Mouse (Mus musculus) intestine, postnatal 0 days (tissue): ENCODE data around the gene Atp1b2. TPM values are rescaled to one million over a fixed set of nuclear protein-coding genes. Genes with fewer than 3 reads are reported as not detected.
"Not testable (repeated sequence)": the region's sequence is repeated elsewhere in the genome, so short reads cannot be mapped to it uniquely, and the experiment has no call there.

Experiments used
- ATAC-seq: fragments of 200-750 bp; cut with Nextera tagmentation; 2 replicates; pipeline ENCODE4 v1.8.0; 2017; ENCODE audit warnings: mild to moderate bottlenecking, moderate TSS enrichment, moderate library complexity
- H3K27ac ChIP-seq: fragments of 300-500 bp; sonication (generic); 2 replicates; pipeline ENCODE4 v1.5.1; 2014; ENCODE audit warnings: mild to moderate bottlenecking, low read depth, low read length, moderate library complexity
- H3K27me3 ChIP-seq: fragments of 300-500 bp; sonication (generic); replicated peaks from 2 replicates; pipeline ENCODE4 v1.6.1; 2014; ENCODE audit warnings: low read length, mixed read lengths; ENCODE audit not compliant: control insufficient read depth, insufficient read depth
- H3K36me3 ChIP-seq: fragments of 300-500 bp; sonication (generic); 2 replicates; pipeline ENCODE4 v1.6.1; 2014; ENCODE audit warnings: mild to moderate bottlenecking, moderate library complexity; ENCODE audit not compliant: control insufficient read depth, insufficient read depth
- H3K4me1 ChIP-seq: fragments of 300-500 bp; sonication (generic); replicated peaks from 2 replicates; pipeline ENCODE4 v1.6.1; 2014; ENCODE audit warnings: antibody characterized with exemption, low read length, mixed read lengths; ENCODE audit not compliant: control insufficient read depth, insufficient read depth
- H3K4me2 ChIP-seq: fragments of 300-500 bp; sonication (generic); replicated peaks from 2 replicates; pipeline ENCODE4 v1.6.1; 2014; ENCODE audit warnings: low read depth, mild to moderate bottlenecking, moderate library complexity
- H3K4me3 ChIP-seq: fragments of 300-500 bp; sonication (generic); 2 replicates; pipeline ENCODE4 v1.5.1; 2014; ENCODE audit warnings: low read depth, low read length
- H3K9ac ChIP-seq: fragments of 300-500 bp; sonication (generic); 2 replicates; pipeline ENCODE4 v1.6.1; 2014; ENCODE audit warnings: mild to moderate bottlenecking, low read depth, low read length
- H3K9me3 ChIP-seq: fragments of 300-500 bp; sonication (generic); 2 replicates; pipeline ENCODE4 v1.6.1; 2016; ENCODE audit warnings: mixed run types; ENCODE audit not compliant: control insufficient read depth
- CTCF ChIP-seq: sonication (generic); IDR thresholded peaks from 2 replicates; pipeline ENCODE4 v1.5.1; 2016; ENCODE audit warnings: low read depth, mild to moderate bottlenecking, control low read depth, antibody characterized with exemption, moderate library complexity
- WGBS: fragments of 180-500 bp; shearing (Covaris S2); extraction: QIAGEN DNeasy Blood & Tissue Kit; methylation state at CpG from one replicate; pipeline ENCODE4 v1.1.7; 2014; 5-methylcytosine and 5-hydroxymethylcytosine counted together
- polyA plus RNA-seq: library from polyadenylated mRNA; unstranded; fragments of >200 nt; fragmentation: Nextera tagmentation; extraction: Ambion mirVana; gene quantifications from 2 replicates; pipeline ENCODE4 v1.2.1, GENCODE M21; 2015

Gene Atp1b2
- polyA plus RNA-seq, 1 experiment from 2014 or later: 7.5 TPM

DNA sequence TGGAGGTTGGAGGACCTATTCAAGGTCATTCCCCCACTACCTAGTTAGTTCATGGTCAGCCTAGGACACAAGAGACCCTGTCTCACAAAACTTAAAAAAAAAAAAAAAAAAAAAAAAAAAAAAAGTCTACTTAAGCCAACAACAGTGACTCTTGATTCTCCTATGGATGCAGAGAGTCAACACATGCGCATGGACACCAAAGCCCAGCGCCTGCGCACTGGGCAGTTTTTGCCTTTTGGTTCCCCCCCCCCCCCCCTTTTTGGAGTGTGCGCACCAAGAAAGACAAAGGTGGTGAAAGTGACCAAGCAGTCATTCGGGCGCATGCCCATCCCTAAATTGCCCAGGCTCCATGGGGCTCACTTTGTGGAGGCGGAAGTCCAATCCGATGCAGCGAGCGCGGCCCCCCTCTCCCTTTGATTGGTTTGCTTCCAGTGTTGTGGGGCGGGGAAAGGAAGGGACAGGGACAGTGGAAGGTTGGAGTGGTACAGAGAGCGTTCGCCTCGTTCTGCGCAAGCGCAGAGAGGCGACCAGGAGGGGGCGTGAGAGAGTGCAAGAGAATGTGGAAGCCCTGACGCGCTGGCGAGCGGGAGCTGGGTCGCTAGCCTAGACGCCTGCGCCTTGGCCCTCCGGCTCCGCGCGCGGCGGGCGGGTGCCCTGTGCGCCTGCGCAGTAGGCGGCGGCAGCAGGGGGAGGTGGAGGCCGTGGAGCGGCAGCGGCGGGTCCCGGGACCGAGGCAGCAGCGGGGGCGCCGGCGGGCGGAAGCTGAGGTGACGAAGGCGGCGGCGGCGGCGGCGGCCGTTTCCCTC is 26.7 kb upstream of the Atp1b2 start, which contains the start of gene Fxr2:
Gene Fxr2 (plus strand): TSS at position 707 of the 806 bp plus-strand sequence.
- peak within 1 kb of the TSS; percentile 89 for H3K27ac ChIP-seq
- peak within 1 kb of the TSS; percentile 89 for H3K4me3 ChIP-seq
- no peaks in the 10 kb centered on the region for H3K9me3 ChIP-seq
- peaks cover 5% of the 10 kb centered on the region; the same call in 1 of the 2 replicates for H3K4me1 ChIP-seq
- no peaks in the 10 kb centered on the region for H3K27me3 ChIP-seq
- peak within 1 kb of the TSS; percentile 70 for H3K4me2 ChIP-seq
- H3K36me3 ChIP-seq: no peaks in the 10 kb centered on the region
- H3K9ac ChIP-seq: peak within 1 kb of the TSS; percentile 90
- WGBS: under 1% methylated on average over 25 of the region's 56 CpGs
- ATAC-seq: peak; percentile 98
- peak; percentile 96 for TF ChIP-seq CTCF

DNA sequence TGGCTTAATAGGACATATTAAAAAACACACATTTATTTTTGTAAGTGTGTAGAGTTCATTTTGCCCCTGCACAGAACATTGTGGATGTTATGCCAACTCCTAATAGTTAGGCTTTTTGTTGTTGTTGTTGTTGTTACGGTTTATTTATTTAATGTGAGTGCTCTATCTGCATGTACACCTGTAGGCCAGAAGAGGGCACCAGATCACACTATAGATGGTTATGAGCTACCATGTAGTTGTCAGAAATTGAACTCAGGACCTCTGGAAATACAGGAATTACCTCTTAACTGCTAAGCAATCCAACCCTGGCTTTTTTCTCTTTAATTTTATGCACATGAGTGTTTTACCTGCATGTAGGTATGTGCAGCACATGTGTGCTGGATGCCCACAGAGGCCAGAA is 24.1 kb upstream of the Atp1b2 start:
- ATAC-seq: no peak

DNA sequence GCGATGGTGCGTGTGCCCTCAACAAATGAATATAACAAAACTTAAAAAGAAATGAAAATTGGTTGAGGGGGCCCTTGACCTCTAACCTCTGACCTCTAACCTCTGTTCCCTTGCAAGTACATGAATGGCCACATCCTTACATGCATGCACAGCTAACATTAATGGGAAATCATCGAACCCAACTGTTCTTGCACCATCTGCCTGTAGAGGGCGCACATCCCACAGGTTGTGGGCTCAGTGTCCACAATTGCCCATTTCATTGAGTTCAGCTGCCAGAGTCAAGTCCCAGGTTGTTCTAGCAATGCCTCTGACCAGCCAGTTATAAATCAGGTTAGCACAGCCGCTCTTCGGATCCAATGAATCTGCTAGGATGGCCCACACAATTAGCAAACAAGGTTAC is 22.5 kb upstream of the Atp1b2 start:
- H3K4me3 ChIP-seq: no peak overlapping the region
- no peaks in the 10 kb centered on the region for H3K36me3 ChIP-seq
- no peak for ATAC-seq
- peak; percentile 97 for TF ChIP-seq CTCF
- no peak overlapping the region for H3K4me2 ChIP-seq
- H3K9ac ChIP-seq: no peak overlapping the region
- H3K27ac ChIP-seq: no peak overlapping the region
- no peaks in the 10 kb centered on the region for H3K4me1 ChIP-seq
- WGBS: 36% methylated on average over 6 of the region's 6 CpGs
- no peaks in the 10 kb centered on the region for H3K27me3 ChIP-seq
- no peaks in the 10 kb centered on the region for H3K9me3 ChIP-seq

More for the DNA sequence above, 24.1 kb upstream of the Atp1b2 start:
- H3K9me3 ChIP-seq: no peaks in the 10 kb centered on the region
- no peak overlapping the region for H3K27ac ChIP-seq
- peak; percentile 71 for TF ChIP-seq CTCF
- H3K9ac ChIP-seq: no peak overlapping the region
- 71% methylated on average over 1 of the region's 1 CpGs for WGBS
- H3K27me3 ChIP-seq: no peaks in the 10 kb centered on the region
- H3K36me3 ChIP-seq: no peaks in the 10 kb centered on the region
- H3K4me2 ChIP-seq: no peak overlapping the region
- H3K4me3 ChIP-seq: no peak overlapping the region
- peaks cover 5% of the 10 kb centered on the region; the same call in 1 of the 2 replicates for H3K4me1 ChIP-seq

DNA sequence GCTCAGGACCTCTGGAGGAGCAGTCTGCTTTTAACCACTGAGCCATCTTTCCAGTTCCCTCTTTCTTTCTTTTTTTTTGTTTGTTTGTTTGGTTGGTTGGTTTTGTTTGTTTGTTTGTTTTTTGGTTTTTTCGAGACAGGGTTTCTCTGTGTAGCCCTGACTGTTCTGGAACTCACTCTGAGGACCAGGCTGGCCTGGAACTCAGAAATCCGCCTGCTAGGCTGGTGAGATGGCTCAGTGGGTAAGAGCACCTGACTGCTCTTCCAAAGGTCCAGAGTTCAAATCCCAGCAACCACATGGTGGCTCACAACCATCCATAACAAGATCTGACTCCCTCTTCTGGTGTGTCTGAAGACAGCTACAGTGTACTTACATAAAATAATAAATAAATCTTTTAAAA is 18.6 kb upstream of the Atp1b2 start:
- H3K4me1 ChIP-seq, H3K36me3 ChIP-seq, H3K4me2 ChIP-seq, H3K9ac ChIP-seq, H3K27me3 ChIP-seq, H3K9me3 ChIP-seq, H3K4me3 ChIP-seq, ATAC-seq, H3K27ac ChIP-seq: not testable (repeated sequence)
- 84% methylated on average over 2 of the region's 2 CpGs for WGBS

DNA sequence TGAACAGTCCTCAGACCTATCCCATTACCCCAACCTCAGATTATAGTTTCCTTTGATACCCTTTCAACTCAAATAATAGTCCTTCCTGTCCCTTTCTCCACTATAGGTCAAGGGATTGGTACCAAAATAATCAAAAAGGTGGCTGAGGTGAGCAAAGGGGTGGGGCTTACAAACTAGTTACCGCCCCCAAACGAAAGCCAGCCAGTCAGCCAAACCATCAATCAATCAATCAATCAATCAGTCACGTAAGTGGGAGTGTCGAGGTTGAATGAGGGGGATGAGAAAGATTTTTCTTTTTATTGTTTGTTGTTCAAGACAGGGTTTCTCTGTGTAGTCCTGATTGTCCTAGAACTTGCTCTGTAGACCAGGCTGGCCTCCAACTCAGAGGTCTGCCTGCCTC is 17.3 kb upstream of the Atp1b2 start:
- H3K4me3 ChIP-seq: no peak overlapping the region
- H3K9ac ChIP-seq: no peak overlapping the region
- no peaks in the 10 kb centered on the region for H3K27me3 ChIP-seq

DNA sequence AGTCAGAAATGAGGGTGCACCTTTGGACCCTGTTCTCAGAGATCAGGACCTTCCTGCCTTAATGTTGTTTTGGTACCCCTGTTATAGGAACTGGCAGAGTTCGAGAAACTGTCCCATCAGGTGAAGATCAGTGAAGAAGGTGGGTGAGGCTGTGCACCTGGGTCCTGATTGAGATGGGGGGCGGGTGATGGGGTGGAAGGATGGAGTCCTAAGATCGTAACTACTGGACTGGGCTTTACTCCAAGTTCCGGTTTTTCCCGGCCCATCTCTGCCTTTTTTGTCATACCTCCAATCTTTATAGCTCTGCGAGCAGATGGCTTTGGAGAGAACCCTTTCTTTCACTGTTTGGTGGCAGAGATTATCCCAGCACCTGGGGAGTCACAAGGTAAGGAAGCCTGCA is 16.7 kb upstream of the Atp1b2 start:
- Histone ChIP-seq H3K9me3 (no peaks in the 10 kb centered on the region), H3K27ac (0 out of 2 replicates have a peak overlapping the region, but pooled peaks have one; percentile 63), H3K36me3 (no peaks in the 10 kb centered on the region), H3K4me3 (peak overlapping the region; percentile 54), H3K4me2 (peak overlapping the region; percentile 70), H3K27me3 (no peaks in the 10 kb centered on the region), H3K9ac (peak overlapping the region; percentile 57), H3K4me1 (peaks cover 3% of the 10 kb centered on the region; the same call in 1 of the 2 replicates)
- 13% methylated on average over 6 of the region's 6 CpGs for WGBS
- TF ChIP-seq CTCF: no peak
- no peak for ATAC-seq

More for the DNA sequence above, 17.3 kb upstream of the Atp1b2 start:
- Histone ChIP-seq H3K4me2 (no peak overlapping the region; the same call in 1 of the 2 replicates), H3K27ac (no peak overlapping the region), H3K9me3 (no peaks in the 10 kb centered on the region), H3K36me3 (no peaks in the 10 kb centered on the region), H3K4me1 (peaks cover 3% of the 10 kb centered on the region; the same call in 1 of the 2 replicates)
- TF ChIP-seq CTCF: no peak
- 81% methylated on average over 4 of the region's 4 CpGs for WGBS
- no peak for ATAC-seq
